Mouse (Mus musculus) hematopoietic stem cell, adult 5-6 weeks (primary cell): ENCODE results near the gene Apeh. TPM values are rescaled to one million over a fixed set of nuclear protein-coding genes. Genes with fewer than 3 reads are reported as not detected.

Experiments used
- ATAC-seq, 2 experiments: fragments of 125-278 bp in 1 of 2; replicated peaks in 1 of 2; 2 replicates each; pipeline ENCODE4 v1.8.0; 2016 to 2017; ENCODE audit warnings: inconsistent platforms in 2 of 2, mild to moderate bottlenecking in 2 of 2, moderate number of reproducible peaks in 2 of 2, low read depth in 1 of 2, moderate TSS enrichment in 1 of 2; ENCODE audit not compliant: low FRiP score in 2 of 2, poor library complexity in 2 of 2, severe bottlenecking in 2 of 2, insufficient read depth in 1 of 2, low TSS enrichment in 1 of 2
- total RNA-seq: library from RNA; stranded (forward); fragments of 172-1452, 232-1000 nt; gene quantifications from 2 replicates; pipeline ENCODE4 v1.2.3, GENCODE M21; 2017

Gene Apeh
- total RNA-seq, 1 experiment from 2014 or later = 90.6 TPM

DNA sequence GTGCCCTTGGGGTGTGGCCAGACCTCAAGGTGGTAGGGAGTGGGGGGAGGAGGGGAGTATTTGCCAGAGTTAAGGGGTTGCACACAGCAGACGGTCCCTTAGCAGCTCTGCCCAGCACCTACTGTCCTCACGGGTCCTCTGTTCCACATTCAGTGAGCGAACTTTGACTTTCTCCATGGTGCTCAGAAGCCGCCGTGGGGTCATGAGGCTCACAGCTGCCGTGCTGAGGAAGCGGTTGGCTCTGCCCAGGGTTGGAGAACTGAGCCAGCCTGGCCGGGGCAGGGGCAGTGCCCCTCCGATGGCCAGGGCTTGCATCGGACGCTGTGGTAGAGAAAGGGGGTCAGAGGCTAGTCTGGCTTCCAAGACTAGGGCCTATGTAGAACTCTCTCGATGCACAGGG lies 31.0 kb downstream of the Apeh start:
- ATAC-seq = no peak

DNA sequence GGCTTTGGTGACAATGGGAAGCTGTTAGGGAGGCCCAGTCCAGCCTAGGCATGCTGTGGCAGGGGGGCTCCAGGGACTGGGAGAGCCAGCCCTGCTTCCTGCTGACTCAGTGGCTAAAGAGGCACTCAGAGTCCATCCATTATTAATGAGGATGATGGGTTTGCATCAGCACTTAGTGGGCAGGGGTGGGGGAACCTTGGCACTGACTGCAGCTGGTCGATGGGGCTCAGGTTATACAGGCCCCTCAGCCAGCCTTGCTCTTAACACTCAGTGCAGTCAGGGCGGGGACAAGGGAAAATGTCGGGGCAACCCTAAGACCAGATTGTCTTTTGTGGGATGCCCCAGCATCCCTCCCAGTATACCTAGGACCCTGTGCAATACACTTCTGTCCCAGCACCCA lies 32.3 kb downstream of the Apeh start:
- ATAC-seq = no peak

DNA sequence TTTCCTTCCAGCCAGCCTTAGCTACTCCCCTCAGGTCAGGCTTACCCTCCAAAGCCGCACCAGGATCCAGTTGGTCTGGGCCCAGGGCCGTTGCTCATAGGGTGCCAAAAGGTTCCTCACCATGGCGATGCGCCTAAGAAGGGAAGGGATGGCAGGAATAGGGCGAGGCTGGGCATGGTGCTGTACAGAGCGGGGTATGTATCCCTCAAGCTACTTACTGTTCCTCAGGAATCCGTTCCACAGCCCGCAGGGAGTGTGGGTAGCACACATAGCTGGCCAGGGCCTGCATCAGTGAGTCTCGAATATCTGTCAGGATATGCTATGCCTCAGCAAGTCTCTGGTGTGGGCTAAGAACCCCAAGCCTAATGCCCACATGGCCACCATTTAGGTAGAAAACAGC lies 36.1 kb downstream of the Apeh start:
- ATAC-seq = no peak

DNA sequence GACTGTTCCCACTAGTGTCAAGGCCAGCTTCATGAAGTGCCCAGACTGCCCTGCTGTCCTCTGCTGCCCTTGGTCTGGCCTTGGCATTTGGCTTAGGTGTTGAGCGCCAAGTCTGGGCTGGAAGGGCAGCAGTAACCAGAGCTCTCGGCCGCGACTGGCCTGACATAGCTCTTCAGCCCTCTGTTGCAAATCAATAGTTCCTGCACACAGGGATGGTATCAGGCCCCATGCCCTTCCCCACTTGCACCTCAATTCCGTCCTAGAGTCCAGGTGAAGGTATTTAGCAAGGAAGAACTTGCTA lies 37.2 kb downstream of the Apeh start:
- no peak for ATAC-seq

DNA sequence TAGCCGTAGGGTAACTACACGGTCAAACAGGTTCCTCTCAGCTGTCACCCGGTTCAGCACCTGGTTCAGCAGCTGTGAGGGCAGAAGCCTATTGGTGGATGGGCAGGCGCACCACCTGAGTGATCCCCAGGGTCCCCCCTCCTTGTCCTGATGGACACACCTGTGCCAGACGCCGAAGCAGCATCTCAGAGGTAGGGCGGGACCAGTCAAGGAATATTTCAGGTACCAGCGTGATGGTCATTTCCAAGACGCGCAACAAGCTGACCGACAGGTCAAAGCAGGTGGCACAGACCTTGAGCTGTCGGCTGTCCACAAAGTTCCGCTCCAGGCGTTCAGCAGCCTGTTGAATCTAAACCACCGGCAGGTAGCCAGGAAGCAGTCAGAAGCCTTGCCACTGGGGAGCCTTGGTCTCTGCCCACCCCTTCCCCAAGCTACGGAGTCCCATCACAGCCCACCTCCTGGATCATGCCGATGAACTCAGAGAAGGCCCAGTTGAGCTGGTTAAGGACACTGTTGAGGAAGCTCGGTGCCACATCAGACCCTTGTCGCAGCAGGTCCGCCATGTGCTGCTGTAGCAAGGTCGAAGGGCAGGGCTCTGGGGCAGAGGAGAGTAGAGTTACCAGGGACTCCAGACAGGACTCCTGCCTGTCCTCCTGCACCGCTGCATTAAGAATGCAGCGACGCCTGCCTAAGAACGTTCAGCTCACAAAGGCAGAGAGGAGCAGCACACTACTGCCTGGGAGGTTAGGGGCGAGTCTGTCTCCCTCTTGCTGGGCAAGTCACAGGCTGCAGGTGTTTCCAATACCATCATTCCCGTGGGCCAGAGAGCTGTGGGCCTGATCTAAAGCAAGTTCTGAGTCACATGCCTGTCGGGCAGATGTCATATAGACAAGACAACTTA lies 37.8 kb downstream of the Apeh start:
- no peak for ATAC-seq

DNA sequence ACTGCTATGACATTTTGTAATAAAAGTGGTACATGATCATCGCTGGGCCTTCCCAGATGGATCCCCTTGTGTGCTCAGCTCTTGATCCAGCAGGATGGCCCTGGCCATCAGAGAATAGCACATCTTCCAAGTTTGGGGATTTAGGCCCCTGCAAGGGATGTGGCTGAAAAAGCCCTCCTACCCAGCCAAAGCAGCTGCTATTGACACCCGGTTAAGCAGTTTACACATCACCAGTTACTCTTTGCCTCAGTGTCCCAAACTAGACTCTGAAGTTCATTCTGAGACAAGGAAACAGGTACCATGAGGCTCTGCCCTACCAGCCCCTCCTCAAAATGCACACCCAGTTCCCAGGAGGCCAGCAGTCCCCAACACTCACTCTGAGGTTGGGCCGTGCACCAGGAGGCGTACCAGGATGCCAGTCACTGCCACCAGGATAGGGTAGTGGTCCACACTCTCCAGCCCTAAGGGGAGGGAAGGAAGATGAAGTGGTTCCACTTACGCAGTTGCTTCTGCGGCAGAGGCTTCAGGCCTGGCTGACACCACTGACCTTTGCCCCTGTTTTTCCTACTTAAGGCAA lies 38.7 kb downstream of the Apeh start:
- ATAC-seq = no peak

DNA sequence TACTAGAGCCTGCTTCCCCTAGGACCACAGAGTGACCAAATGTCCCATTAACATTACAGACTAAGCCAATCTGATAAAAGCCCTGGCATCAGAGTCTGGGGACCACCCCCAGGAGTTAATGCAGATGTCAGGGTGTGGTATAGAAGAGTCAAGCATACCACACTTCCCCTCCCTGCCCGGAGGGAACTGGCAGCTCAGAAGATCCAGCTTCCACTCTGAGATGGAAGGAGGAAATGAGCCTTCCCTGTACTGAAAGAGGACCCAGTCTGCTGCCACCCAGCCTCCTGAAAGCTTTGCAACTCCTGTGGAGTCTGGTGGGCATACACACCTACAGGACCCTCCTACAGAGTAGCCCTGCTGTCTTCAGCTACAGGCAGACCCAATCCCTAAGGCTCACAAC lies 39.3 kb downstream of the Apeh start:
- no peak for ATAC-seq

DNA sequence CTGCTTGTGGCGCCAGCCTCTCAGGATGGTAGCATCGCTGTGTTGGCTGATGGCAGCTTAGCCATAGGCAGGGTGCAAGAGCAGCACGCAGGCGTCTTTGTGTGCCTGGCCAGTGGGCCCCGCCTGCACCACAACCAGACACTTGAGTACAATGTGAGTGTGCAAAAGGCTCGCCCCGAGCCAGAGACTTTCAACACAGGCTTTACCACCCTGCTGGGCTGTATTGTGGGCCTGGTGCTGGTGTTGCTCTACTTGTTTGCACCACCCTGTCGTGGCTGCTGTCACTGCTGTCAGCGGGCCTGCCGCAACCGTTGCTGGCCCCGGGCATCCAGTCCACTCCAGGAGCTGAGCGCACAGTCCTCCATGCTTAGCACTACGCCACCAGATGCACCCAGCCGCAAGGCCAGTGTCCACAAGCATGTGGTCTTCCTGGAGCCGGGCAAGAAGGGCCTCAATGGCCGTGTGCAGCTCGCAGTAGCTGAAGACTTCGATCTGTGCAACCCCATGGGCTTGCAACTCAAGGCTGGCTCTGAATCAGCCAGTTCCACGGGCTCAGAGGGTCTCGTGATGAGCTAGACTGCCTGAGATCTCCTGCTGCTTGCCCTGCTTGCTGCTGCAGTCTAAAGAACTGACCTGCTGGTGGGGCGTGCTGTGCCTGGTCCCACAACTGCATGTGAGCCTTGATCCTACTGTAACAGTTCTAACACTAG lies 39.9 kb downstream of the Apeh start:
- ATAC-seq = no peak

DNA sequence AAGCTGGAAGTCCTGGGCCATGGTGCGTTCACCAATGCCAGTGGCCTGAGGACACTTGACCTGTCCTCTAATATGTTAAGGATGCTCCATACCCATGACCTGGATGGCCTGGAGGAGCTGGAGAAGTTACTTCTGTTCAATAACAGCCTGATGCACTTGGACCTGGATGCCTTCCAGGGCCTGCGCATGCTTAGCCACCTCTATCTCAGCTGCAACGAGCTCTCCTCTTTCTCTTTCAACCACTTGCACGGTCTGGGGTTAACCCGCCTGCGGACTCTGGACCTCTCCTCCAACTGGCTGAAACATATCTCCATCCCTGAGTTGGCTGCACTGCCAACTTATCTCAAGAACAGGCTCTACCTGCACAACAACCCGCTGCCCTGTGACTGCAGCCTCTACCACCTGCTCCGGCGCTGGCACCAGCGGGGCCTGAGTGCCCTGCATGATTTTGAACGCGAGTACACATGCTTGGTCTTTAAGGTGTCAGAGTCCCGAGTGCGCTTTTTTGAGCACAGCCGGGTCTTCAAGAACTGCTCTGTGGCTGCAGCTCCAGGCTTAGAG lies 40.7 kb downstream of the Apeh start:
- ATAC-seq = no peak

DNA sequence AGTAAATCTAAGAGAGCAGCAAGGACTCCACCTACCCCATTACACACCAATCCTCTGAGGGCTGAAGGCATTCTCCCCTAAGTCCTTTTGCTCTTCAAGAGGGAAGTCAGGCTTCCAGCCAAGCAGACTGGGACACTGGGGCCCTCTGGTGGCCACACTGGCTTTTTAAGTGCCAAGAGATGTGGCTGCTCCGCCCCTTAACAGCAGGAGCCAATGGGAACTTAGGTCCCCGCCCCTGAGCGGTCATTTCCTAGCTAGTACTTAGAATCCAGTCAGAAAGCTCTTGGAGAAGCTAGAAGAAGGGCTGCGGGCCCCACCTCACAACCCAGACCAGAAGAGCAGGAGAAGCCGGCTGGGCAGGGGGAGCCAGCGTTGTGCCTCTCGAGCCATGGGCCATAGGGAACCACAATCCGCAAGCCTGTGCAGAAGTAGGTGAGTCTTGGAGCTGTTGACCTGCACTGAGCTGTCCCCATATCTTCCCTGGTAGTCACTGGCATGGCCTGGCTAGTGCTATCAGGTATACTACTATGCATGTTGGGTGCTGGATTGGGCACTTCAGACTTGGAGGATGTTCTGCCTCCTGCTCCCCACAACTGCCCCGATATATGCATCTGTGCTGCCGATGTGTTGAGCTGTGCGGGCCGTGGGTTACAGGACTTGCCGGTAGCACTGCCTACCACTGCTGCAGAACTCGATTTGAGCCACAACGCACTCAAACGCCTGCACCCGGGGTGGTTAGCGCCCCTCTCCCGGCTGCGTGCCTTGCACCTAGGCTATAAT lies 41.3 kb downstream of the Apeh start, which contains the start of gene Amigo3:
Amigo3 (plus strand) TSS at position 275 of the 780 bp plus-strand sequence.
- ATAC-seq = peak; percentile 72 to 80

DNA sequence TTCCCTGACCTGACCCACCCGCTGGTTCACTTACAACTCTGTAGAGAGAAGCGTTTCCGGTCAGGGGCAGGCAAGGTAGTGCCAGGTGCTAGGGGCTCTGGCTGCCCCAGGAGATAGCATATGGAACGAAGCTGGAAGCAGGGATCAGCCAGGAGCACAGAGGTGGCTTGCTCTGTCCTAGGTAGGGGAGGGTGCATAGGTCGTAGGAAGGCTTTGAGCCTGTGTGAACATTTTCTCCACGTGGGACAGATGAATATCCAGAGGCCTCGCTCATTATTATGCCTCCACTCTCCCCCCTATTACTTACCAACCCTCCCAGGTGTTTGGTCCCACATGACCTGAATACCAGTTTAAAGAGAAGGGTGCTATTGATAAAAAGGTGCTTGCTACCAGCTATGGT lies 42.0 kb downstream of the Apeh start:
- no peak for ATAC-seq

DNA sequence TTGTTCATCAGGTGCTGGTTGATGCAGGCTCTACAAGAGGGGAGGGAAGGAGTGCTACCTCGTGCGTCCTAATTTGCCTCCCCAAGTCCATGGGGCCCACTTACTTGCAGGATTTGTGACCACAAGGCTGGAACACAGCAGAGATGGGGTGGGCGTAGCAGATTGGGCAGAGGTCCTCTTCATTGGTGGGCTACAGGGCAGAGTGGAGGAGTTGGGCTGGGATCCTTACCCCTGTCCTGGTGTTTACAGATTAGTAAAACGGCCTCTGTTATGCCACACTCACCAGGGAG lies 42.5 kb downstream of the Apeh start:
- no peak for ATAC-seq

DNA sequence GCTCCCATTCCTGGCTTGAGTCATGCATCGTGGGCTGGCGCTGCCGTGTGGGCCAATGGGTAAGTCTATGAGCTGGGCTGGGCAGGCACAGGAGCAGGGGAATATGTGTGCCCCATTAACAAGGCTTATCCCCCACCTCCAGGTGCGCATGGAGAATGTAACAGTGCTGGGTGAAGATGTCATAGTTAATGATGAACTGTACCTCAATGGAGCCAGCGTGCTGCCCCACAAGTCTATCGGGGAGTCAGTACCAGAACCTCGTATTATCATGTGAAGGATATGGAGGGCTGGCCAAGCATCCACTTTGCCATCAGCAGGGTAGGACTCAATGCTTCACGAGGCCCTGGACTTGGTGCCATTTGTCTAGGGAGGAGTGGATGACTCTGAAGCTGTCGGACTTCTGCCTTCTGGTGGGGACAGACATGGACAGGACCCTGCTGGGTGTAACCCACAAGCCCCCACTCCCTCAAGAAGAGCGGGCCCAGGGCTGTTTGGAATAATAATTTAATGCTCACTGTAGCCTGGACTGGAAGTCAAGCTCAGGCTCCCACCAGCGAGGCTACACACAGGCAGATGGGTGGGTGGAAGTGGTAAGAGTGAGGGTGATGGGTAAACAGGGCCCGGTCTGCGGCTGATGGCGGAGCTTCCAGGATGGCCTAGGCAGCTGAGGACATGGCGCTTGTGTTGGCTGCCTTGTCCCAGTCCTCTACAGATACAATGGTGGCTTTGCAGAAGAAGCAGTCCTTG lies 43.0 kb downstream of the Apeh start:
- ATAC-seq = no peak

DNA sequence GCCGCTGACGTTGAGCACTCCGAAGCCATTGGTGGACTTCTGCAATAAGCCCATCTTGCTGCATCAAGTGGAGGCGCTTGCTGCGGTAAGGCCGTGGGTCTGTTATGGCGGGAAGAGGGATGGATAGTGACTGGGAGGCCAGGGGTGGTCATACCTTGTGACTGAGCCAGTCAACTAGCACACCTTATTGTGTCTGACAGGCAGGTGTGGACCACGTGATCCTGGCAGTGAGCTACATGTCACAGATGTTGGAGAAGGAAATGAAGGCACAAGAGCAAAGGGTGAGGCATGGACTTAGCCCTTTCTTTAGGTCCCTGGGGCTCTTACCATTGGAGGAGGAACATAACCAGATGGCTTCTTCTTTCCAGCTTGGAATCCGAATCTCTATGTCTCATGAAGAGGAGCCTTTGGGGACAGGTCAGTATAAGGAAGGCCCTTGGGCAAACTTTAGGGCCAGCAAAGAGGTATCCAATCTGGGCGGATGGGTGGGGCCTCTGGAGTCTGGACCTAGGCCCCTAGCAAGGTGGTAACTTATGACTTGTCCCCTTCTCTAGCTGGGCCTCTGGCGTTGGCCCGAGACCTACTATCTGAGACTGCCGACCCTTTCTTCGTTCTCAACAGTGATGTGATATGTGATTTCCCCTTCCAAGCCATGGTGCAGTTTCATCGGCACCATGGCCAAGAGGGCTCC lies 44.7 kb downstream of the Apeh start:
- ATAC-seq = no peak

DNA sequence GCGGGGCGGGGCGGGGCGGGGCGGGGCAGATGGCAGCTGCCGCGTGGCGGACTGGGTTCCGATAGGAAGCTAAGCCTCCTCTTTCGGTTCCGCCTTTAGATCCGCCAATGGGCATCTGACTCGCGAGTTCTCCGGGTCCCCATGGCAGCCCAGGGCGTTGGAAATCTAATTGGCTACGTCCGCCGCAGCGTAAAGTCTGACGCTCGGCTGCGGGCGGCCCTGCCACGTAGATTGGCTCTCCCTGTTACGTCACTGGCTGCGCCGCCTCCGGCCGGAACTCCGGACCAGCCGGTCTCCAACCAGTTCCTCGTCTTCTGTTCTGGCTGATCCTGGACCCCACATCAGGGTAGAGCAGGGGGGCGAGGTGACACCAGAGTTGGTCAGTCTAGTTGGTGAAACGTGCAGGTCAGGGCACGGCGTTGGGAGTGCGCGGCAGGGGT lies 45.4 kb downstream of the Apeh start, which contains the start of gene Gmppb:
Gmppb (plus strand) TSS at position 227 of the 440 bp plus-strand sequence.
- ATAC-seq = peak; percentile 88

DNA sequence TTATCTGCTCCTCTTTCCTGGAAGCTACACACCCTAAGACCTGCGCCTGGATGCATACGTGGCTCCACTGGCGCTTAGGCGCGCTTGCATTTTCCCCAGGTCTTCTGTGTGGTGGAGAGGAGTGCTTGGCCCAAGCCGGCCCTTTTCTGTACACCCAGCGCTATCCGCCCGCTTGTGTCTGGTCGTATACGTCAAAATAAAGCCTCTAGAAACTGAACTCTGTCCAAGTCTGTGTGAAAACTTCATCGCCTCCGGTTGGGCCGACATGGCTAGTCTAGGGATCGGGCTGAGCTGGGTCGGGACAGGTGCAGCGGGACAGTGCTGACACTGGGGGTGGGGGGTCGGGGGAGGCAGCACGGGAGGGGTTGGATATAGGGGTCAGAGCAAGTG lies 45.8 kb downstream of the Apeh start:
- no peak for ATAC-seq
